Mouse (Mus musculus) embryonic fibroblast, embryonic 13.5 days (primary cell): ENCODE measurements around the gene Zzef1. TPM values are rescaled to one million over a fixed set of nuclear protein-coding genes. Genes with fewer than 3 reads are reported as not detected.

ENCODE experiments used
- H3K27ac ChIP-seq: 2 replicates; pipeline ENCODE4 v1.5.1; 2012; ENCODE audit warnings: low read length, control low read depth, inconsistent platforms; ENCODE audit not compliant: insufficient read depth
- H3K4me1 ChIP-seq: 2 replicates; pipeline ENCODE4 v1.6.1; 2011; ENCODE audit warnings: low read length; ENCODE audit not compliant: control insufficient read depth, insufficient read depth
- H3K4me3 ChIP-seq: 2 replicates; pipeline ENCODE4 v1.5.1; 2011; ENCODE audit warnings: mild to moderate bottlenecking, control low read depth, low read length; ENCODE audit not compliant: insufficient read depth
- CTCF ChIP-seq: IDR thresholded peaks from 2 replicates; pipeline ENCODE4 v1.5.1; 2011; ENCODE audit warnings: mild to moderate bottlenecking, control low read depth, low read length, moderate library complexity, borderline replicate concordance; ENCODE audit not compliant: insufficient read depth
- POLR2A ChIP-seq: IDR thresholded peaks from 2 replicates; pipeline ENCODE4 v1.6.1; 2011; ENCODE audit warnings: low read depth, mild to moderate bottlenecking, control low read depth, low read length, moderate library complexity
- polyA plus RNA-seq: library from polyadenylated mRNA; stranded (reverse); fragments of >200 nt; gene quantifications from 2 replicates; pipeline ENCODE4 v1.2.4, GENCODE M21; 2011; ENCODE audit warnings: low read depth; ENCODE audit not compliant: missing spikeins, insufficient read length

The Zzef1 gene
- polyA plus RNA-seq, 1 experiment: 30.3 TPM

- Histone ChIP-seq H3K4me1 (no peaks in the 10 kb centered on the region), H3K27ac (no peak overlapping the region), H3K4me3 (no peak overlapping the region)
- TF ChIP-seq CTCF: no peak
- no peak for TF ChIP-seq POLR2A
Observed at GRCm38 (mm10) chr11:72951137-72952000, 155.3 kb downstream of the Zzef1 start.

GRCm38 (mm10) chr11:72952226-72952625 is 156.2 kb downstream of the Zzef1 start:
- Histone ChIP-seq H3K4me1 (no peaks in the 10 kb centered on the region), H3K4me3 (no peak overlapping the region), H3K27ac (no peak overlapping the region)
- TF ChIP-seq CTCF: no peak
- no peak for TF ChIP-seq POLR2A

GRCm38 (mm10) chr11:72952697-72953096 is 156.7 kb downstream of the Zzef1 start:
- no peaks in the 10 kb centered on the region for H3K4me1 ChIP-seq
- H3K27ac ChIP-seq: no peak overlapping the region
- no peak for TF ChIP-seq CTCF
- no peak for TF ChIP-seq POLR2A
- no peak overlapping the region for H3K4me3 ChIP-seq

- no peak overlapping the region for H3K27ac ChIP-seq
- no peak for TF ChIP-seq CTCF
- no peak for TF ChIP-seq POLR2A
- no peaks in the 10 kb centered on the region for H3K4me1 ChIP-seq
- H3K4me3 ChIP-seq: no peak overlapping the region
Observed at GRCm38 (mm10) chr11:72953116-72953439, 157.1 kb downstream of the Zzef1 start.

- TF ChIP-seq CTCF (no peak), POLR2A (no peak)
- H3K4me1 ChIP-seq: no peaks in the 10 kb centered on the region
- no peak overlapping the region for H3K27ac ChIP-seq
- H3K4me3 ChIP-seq: no peak overlapping the region
Observed at GRCm38 (mm10) chr11:72953440-72954151, 157.6 kb downstream of the Zzef1 start.

GRCm38 (mm10) chr11:72954216-72954615 is 158.2 kb downstream of the Zzef1 start:
- TF ChIP-seq POLR2A (no peak), CTCF (no peak)
- no peak overlapping the region for H3K4me3 ChIP-seq
- H3K4me1 ChIP-seq: no peaks in the 10 kb centered on the region
- H3K27ac ChIP-seq: no peak overlapping the region

- TF ChIP-seq POLR2A (no peak), CTCF (no peak)
Observed at GRCm38 (mm10) chr11:72955339-72955974, 159.4 kb downstream of the Zzef1 start.

GRCm38 (mm10) chr11:72957318-72957717 is 161.3 kb downstream of the Zzef1 start:
- no peak for TF ChIP-seq POLR2A
- TF ChIP-seq CTCF: no peak
- Histone ChIP-seq H3K4me3 (no peak overlapping the region), H3K4me1 (no peaks in the 10 kb centered on the region), H3K27ac (no peak overlapping the region)

More at GRCm38 (mm10) chr11:72955339-72955974, 159.4 kb downstream of the Zzef1 start:
- no peaks in the 10 kb centered on the region for H3K4me1 ChIP-seq
- no peak overlapping the region for H3K27ac ChIP-seq
- no peak overlapping the region for H3K4me3 ChIP-seq

- TF ChIP-seq CTCF (no peak), POLR2A (no peak)
- Histone ChIP-seq H3K4me1 (no peaks in the 10 kb centered on the region), H3K27ac (no peak overlapping the region), H3K4me3 (no peak overlapping the region)
Observed at GRCm38 (mm10) chr11:72959924-72960679, 164.1 kb downstream of the Zzef1 start.
